Mouse (Mus musculus) E14TG2a.4 (cell line): ENCODE measurements at regions not wholly inside any gene's neighbourhood (a gene's known extent, or its start where the extent isn't known, plus 50 kb on each side); places are given as distances from the start of the nearest gene placed in this dataset.

Source experiments
- H3K27me3 ChIP-seq: 2 replicates; pipeline ENCODE4 v1.6.1; 2014; ENCODE audit warnings: low read length, control low read depth; ENCODE audit not compliant: insufficient read depth
- H3K36me3 ChIP-seq: 2 replicates; pipeline ENCODE4 v1.6.1; 2014; ENCODE audit warnings: low read length, control low read depth; ENCODE audit not compliant: insufficient read depth
- H3K4me1 ChIP-seq: replicated peaks from 2 replicates; pipeline ENCODE4 v1.6.1; 2014; ENCODE audit warnings: low read depth, low read length, control low read depth
- H3K4me3 ChIP-seq: replicated peaks from 2 replicates; pipeline ENCODE4 v1.5.1; 2014; ENCODE audit warnings: mild to moderate bottlenecking, low read length
- H3K9me3 ChIP-seq: 2 replicates; pipeline ENCODE4 v1.6.1; 2014; ENCODE audit warnings: low read length, control low read depth
- CTCF ChIP-seq: conservative IDR thresholded peaks from 2 replicates; pipeline ENCODE4 v1.5.1; 2014; ENCODE audit warnings: low read length
- NANOG ChIP-seq: IDR thresholded peaks from 2 replicates; pipeline ENCODE4 v1.6.1; 2014; ENCODE audit warnings: borderline replicate concordance, low read length, mixed read lengths
- POU5F1 ChIP-seq: IDR thresholded peaks from 2 replicates; pipeline ENCODE4 v1.6.1; 2014; ENCODE audit warnings: low read length, borderline replicate concordance

DNA sequence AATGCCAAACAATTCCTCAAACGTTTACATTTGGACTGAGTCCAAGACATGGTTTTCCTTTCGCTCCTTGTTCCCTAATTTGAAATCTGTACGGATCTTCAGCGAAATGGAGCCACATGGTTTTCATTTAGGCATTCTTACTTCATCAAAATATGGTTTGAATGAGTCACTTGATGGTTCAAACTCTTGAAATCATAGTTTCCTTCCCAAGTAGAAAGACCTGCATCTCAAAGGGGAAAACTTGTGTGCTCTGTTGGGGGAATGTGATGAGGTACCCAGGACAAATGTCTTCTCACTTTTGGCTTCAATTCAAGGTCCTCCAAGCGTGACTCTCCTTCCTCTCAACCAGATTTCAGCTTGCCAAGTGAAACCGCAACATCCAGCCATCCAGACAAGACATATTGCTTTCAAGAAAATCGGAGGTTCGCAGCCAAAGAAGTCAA, 418.6 kb downstream of the Sorl1 start:
- Histone ChIP-seq H3K36me3 (no peaks in the 10 kb centered on the region), H3K27me3 (no peaks in the 10 kb centered on the region), H3K4me3 (no peak overlapping the region), H3K4me1 (no peaks in the 10 kb centered on the region), H3K9me3 (no peaks in the 10 kb centered on the region)
- TF ChIP-seq POU5F1 (no peak), CTCF (no peak), NANOG (no peak)

GRCm38 (mm10) chr9:41703091-41703490, 421.0 kb downstream of the Sorl1 start:
- TF ChIP-seq CTCF (no peak), NANOG (no peak), POU5F1 (no peak)
- Histone ChIP-seq H3K4me1 (no peaks in the 10 kb centered on the region), H3K27me3 (no peaks in the 10 kb centered on the region), H3K4me3 (no peak overlapping the region), H3K36me3 (no peaks in the 10 kb centered on the region), H3K9me3 (no peaks in the 10 kb centered on the region)

GRCm38 (mm10) chr9:41700683-41701082, 423.4 kb downstream of the Sorl1 start:
- Histone ChIP-seq H3K4me1 (no peaks in the 10 kb centered on the region), H3K36me3 (no peaks in the 10 kb centered on the region), H3K9me3 (no peaks in the 10 kb centered on the region), H3K4me3 (no peak overlapping the region), H3K27me3 (no peaks in the 10 kb centered on the region)
- TF ChIP-seq POU5F1 (no peak), NANOG (no peak), CTCF (no peak)

DNA sequence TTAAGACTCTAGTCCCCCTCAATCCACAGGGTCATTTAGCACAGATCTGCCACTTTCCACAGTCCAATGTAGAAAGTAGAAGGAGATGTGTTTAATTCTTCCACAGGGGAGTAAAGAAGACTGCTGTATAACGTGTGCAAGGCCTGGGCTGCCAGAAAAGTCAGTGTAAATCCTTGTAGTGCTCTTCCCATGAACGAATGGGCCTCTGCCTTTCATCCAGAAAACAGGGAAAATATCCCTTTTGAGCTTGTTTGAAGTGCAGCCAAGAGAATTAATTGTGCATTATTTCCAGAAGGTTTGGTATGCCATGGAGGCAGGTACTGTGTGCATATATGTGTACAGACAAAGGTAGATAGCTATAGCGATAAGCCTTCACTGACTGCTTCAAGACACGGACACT, 425.1 kb downstream of the Sorl1 start:
- H3K36me3 ChIP-seq = no peaks in the 10 kb centered on the region
- no peaks in the 10 kb centered on the region for H3K4me1 ChIP-seq
- TF ChIP-seq POU5F1 (no peak), CTCF (no peak), NANOG (no peak)
- H3K9me3 ChIP-seq = no peaks in the 10 kb centered on the region
- no peak overlapping the region for H3K4me3 ChIP-seq
- no peaks in the 10 kb centered on the region for H3K27me3 ChIP-seq

- TF ChIP-seq NANOG (no peak), POU5F1 (no peak), CTCF (no peak)
- no peaks in the 10 kb centered on the region for H3K36me3 ChIP-seq
- no peak overlapping the region for H3K4me3 ChIP-seq
- H3K9me3 ChIP-seq = no peaks in the 10 kb centered on the region
- H3K27me3 ChIP-seq = no peaks in the 10 kb centered on the region
- H3K4me1 ChIP-seq = no peaks in the 10 kb centered on the region
Observed at GRCm38 (mm10) chr9:41697611-41698467, 426.3 kb downstream of the Sorl1 start.

DNA sequence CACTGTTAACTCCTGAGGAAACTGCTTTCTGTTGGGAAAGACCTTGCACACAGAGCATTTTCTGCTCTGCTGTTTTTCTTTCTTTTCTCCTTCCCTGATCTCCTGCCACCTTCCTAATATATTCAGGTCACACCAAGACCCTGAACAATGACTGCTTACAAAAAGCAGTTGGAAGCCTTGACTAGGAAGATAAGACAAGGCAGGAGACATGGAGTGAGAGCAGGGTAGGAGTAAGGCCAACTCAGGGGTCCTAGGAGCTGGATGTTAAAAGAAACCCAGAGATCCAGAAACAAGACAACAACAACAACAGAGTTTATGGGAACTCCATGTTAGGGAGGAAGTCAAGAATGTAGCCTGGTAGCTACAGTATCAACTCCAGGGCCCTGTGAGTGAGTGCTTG, 426.9 kb downstream of the Sorl1 start:
- H3K27me3 ChIP-seq = no peaks in the 10 kb centered on the region
- no peaks in the 10 kb centered on the region for H3K36me3 ChIP-seq
- no peak overlapping the region for H3K4me3 ChIP-seq
- TF ChIP-seq POU5F1 = no peak
- TF ChIP-seq CTCF = no peak
- no peaks in the 10 kb centered on the region for H3K9me3 ChIP-seq
- H3K4me1 ChIP-seq = no peaks in the 10 kb centered on the region

- TF ChIP-seq CTCF = no peak
- TF ChIP-seq NANOG = no peak
- TF ChIP-seq POU5F1 = no peak
- H3K27me3 ChIP-seq = no peaks in the 10 kb centered on the region
- H3K9me3 ChIP-seq = peaks cover 3% of the 10 kb centered on the region; the same call in 1 of the 2 replicates
- no peaks in the 10 kb centered on the region for H3K4me1 ChIP-seq
- no peaks in the 10 kb centered on the region for H3K36me3 ChIP-seq
- H3K4me3 ChIP-seq = no peak overlapping the region
Observed at GRCm38 (mm10) chr9:41682911-41683310, 441.2 kb downstream of the Sorl1 start.

DNA sequence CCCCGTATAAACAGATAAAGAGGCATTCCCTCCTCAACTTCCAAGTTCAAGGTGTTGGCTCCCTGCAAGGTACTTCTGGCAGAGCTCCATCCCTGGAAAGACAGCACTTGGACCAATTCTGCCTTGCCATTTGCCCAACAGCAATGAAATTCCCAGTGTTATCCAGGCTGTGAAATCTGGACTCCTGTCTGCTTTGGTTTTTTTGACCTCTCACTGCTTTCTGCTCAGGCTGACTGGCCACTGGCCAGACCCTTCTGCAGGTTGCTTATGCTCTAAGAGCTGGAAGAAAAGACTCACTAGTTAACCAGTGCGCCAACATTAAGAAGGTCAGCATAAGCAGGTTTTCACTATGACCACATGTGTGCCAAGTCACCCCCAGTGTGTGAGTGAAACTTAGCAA, 448.4 kb downstream of the Sorl1 start:
- TF ChIP-seq POU5F1 (no peak), NANOG (no peak), CTCF (no peak)

DNA sequence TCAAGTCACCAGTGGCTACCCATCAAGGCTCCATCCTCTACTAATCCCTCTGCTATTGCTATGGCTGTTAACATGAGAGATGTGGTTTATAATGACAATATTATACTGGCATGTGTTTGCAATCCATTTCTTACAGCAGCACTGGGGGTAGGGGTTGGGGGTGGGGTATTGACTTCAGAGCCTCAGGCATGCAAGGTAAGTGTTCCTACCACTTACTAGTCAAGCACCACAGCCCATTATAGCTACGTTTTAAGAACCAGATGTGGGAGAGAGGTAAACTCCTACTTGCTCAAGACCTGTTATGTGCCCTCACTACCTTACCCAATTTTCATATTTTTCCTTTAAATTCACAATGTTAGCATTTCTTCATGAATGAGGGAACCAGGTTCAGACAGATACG, 451.1 kb downstream of the Sorl1 start:
- Histone ChIP-seq H3K4me3 (no peak overlapping the region), H3K27me3 (no peaks in the 10 kb centered on the region), H3K36me3 (no peaks in the 10 kb centered on the region), H3K9me3 (no peaks in the 10 kb centered on the region), H3K4me1 (no peaks in the 10 kb centered on the region)
- TF ChIP-seq POU5F1 (no peak), CTCF (no peak)

More for the DNA sequence above, 448.4 kb downstream of the Sorl1 start:
- Histone ChIP-seq H3K36me3 (no peaks in the 10 kb centered on the region), H3K4me3 (no peak overlapping the region), H3K9me3 (peaks cover 3% of the 10 kb centered on the region; the same call in 1 of the 2 replicates), H3K27me3 (no peaks in the 10 kb centered on the region), H3K4me1 (no peaks in the 10 kb centered on the region)
